Mouse (Mus musculus) heart, adult 2 months (tissue): ENCODE measurements around the gene Slfn8. TPM values are rescaled to one million over a fixed set of nuclear protein-coding genes. Genes with fewer than 3 reads are reported as not detected.

Experiments used
- DNase-seq, 2 experiments: peaks; one replicate each; pipeline ENCODE4 v3.0.0; 2021
- H3K27ac ChIP-seq: fragments of 200-600 bp; 2 replicates; pipeline ENCODE4 v1.8.1; 2022
- H3K27me3 ChIP-seq: fragments of 200-500 bp; 2 replicates; pipeline ENCODE4 v1.6.1; 2012; ENCODE audit warnings: mild to moderate bottlenecking, low read length, inconsistent platforms, mixed read lengths; ENCODE audit not compliant: control insufficient read depth, insufficient read depth
- H3K36me3 ChIP-seq: fragments of 200-500 bp; 2 replicates; pipeline ENCODE4 v1.6.1; 2012; ENCODE audit warnings: low read length, inconsistent platforms; ENCODE audit not compliant: control insufficient read depth, insufficient read depth
- H3K4me1 ChIP-seq: fragments of 200-500 bp; 2 replicates; pipeline ENCODE4 v1.6.1; 2011; ENCODE audit warnings: low read length; ENCODE audit not compliant: control insufficient read depth, insufficient read depth
- H3K4me3 ChIP-seq: fragments of 200-600 bp; 2 replicates; pipeline ENCODE4 v1.8.1; 2022
- H3K79me2 ChIP-seq: fragments of 200-500 bp; replicated peaks from 2 replicates; pipeline ENCODE4 v1.6.1; 2012; ENCODE audit warnings: mild to moderate bottlenecking, inconsistent platforms, low read length, moderate library complexity, mixed read lengths; ENCODE audit not compliant: control insufficient read depth, insufficient read depth
- H3K9ac ChIP-seq: fragments of 200-500 bp; 2 replicates; pipeline ENCODE4 v1.6.1; 2012; ENCODE audit warnings: low read depth, mild to moderate bottlenecking, control low read depth, inconsistent platforms, low read length, mixed read lengths
- CTCF ChIP-seq: fragments of 200-600 bp; IDR thresholded peaks from 2 replicates; pipeline ENCODE4 v1.8.1; 2022; ENCODE audit warnings: antibody characterized with exemption, mild to moderate bottlenecking, moderate library complexity
- EP300 ChIP-seq: fragments of 200-500 bp; IDR thresholded peaks from 2 replicates; pipeline ENCODE4 v1.6.1; 2011; ENCODE audit warnings: low read depth, low read length, control low read depth; ENCODE audit not compliant: insufficient read depth
- POLR2A ChIP-seq: fragments of 200-500 bp; IDR thresholded peaks from 2 replicates; pipeline ENCODE4 v1.6.1; 2011; ENCODE audit warnings: mild to moderate bottlenecking, low read depth, low read length, control low read depth; ENCODE audit not compliant: insufficient read depth
- WGBS: fragments of 180-500 bp; shearing (Covaris S2); methylation state at CpG from one replicate; pipeline ENCODE4 v1.1.7; 2018; 5-methylcytosine and 5-hydroxymethylcytosine counted together
- intact Hi-C: fragments of 180-260 bp; cut with DNase I; formaldehyde crosslinking; loops from one replicate; pipeline ENCODE4 v1.15.1; 2025
- long read RNA-seq: library from polyadenylated mRNA; stranded (forward); transcript quantifications from one replicate; pipeline ENCODE4 v2.0.0, GENCODE M21; 2021
- polyA plus RNA-seq: library from polyadenylated mRNA; depleted of rRNA; stranded (reverse); fragments of >200 nt; gene quantifications from 2 replicates; pipeline ENCODE4 v1.2.3, GENCODE M21; 2012; rRNA removed
- total RNA-seq, 2 experiments: library from RNA; stranded (reverse); gene quantifications; 2 replicates each; pipeline ENCODE4 v1.2.3; 2021

The Slfn8 gene
- total RNA-seq (under 1 TPM; 0.47 to 0.91 TPM), polyA plus RNA-seq (0.51 and 0.82 TPM in 2 replicates)
- long read RNA-seq = 0 reads

DNA sequence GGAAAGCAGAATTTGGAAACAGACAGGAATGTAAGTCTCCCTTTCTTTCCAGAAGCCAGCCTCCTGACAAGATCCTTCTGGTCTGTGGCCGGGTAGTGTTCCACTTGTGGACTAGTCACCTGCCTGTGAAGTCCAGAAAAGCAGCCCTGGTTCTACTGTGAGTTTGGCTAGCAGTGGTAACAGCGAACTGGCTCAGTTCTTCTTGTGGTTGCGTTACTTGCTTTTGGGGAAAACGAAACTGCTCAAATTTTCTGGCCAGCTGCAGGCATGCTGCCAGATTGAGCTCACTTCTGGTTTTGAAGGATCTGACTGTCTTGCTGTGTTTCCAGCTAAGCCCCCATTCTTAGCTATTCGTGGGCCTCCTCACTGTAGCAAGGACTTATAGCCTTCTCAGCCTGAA is at the start of gene Slfn8:
Gene Slfn8 (minus strand): TSS at position 190 of the 400 bp plus-strand sequence.
- peak; percentile 57 to 68 for DNase-seq
- TF ChIP-seq POLR2A (peak; percentile 46; the same call in 1 of the 2 replicates), CTCF (no peak), EP300 (no peak)
- intact Hi-C loops = loop anchor here (2.0 kb wide), 1 partner anchor 60 kb away; no protein-coding TSS in a partner anchor
- H3K4me1 ChIP-seq = no peaks in the 10 kb centered on the region
- peak within 1 kb of the TSS; percentile 43 for H3K27ac ChIP-seq
- H3K79me2 ChIP-seq = no peaks in the 10 kb centered on the region
- no peaks in the 10 kb centered on the region for H3K27me3 ChIP-seq
- H3K9ac ChIP-seq = peak within 1 kb of the TSS; percentile 46
- peak within 1 kb of the TSS; percentile 13; the same call in 1 of the 2 replicates for H3K4me3 ChIP-seq
- no peaks in the 10 kb centered on the region for H3K36me3 ChIP-seq
- 43% methylated on average over 5 of the region's 5 CpGs for WGBS

DNA sequence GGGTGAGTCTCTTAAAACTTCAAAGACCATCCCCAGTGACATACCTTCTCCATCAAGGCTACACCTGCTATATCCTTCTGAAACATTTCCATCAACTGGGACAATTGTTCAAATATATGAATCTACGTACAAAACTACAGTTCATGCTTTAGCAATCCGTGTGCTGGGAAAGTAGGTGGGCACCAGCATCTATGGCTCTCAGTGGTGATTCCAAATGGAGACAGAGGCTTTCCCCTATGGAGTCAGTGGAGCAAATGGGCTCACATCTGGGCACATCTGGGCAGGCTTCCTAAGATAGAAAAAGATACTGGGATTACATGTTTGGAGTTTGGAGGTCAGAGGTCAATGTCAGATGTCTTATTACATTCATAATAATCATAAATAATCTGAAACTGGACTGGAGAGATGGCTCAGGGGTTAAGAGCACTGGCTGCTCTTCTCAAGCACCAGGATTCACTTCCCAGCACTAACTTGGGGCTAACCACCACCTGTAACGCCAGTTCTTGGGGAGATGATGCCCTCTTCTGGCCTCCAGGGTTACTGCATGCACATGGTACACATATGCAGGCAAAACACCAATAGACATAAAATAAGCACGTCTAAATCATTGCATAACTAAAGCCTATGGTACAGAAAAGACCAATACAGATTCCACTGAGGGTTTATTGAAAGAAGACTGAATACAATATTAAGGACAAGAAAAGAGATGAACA is 47.5 kb upstream of the Slfn8 start:
- WGBS = 81% methylated on average over 4 of the region's 4 CpGs
- H3K27ac ChIP-seq = no peak overlapping the region
- TF ChIP-seq EP300 = no peak
- peak; percentile 44 for TF ChIP-seq CTCF
- H3K79me2 ChIP-seq = no peaks in the 10 kb centered on the region
- H3K4me3 ChIP-seq = no peak overlapping the region
- H3K36me3 ChIP-seq = peaks cover 4% of the 10 kb centered on the region
- no peaks in the 10 kb centered on the region for H3K27me3 ChIP-seq
- DNase-seq = no peak
- peaks cover 4% of the 10 kb centered on the region for H3K4me1 ChIP-seq
- intact Hi-C loops = no loop called here
- no peak overlapping the region for H3K9ac ChIP-seq

DNA sequence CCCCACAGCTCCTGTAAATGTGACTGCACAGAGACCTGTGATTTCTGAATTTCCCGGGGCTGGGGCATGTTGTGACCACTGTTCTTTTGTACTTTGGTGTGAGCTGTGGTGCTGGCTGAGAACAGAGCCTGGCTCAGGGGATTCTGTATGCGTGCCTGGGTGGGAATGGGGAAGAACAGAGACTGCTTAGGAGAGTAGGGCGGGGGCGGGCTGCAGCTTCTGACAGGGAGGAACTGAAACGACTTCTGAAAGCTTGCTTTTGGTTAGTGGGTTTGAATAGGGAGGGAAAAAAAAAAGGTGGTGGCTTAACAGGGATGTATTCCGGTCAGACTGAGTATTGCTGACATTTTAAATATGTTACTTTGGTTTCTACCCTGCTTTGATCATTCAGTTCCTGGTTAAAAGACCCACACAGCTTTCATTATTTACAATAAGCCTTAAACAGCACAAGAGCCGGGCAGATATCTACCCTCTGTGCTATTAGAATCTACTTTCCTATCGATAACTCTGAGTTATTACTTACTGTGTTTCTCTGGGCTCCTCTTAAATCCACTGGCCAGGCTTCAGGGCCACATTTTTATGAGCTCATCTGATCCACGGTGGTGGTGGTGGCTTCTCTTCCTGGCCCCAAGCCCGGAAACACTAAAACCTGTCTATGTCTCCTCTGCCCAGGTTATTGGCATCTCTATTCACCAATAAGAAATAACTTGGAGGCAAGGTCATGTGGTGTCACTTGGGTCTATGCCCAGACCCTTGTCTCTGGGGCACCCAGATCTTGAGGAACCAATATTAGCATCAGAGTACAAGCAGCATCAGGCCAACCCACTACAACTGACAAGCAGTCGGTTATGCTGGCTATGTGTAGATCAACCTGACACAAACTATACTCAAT is 46.3 kb upstream of the Slfn8 start:
- TF ChIP-seq POLR2A = peak; percentile 53
- no peak for TF ChIP-seq CTCF
- no peak for TF ChIP-seq EP300
- Histone ChIP-seq H3K27ac (peak overlapping the region; percentile 51), H3K4me1 (peaks cover 4% of the 10 kb centered on the region), H3K36me3 (peaks cover 4% of the 10 kb centered on the region), H3K9ac (peak overlapping the region; percentile 39), H3K27me3 (no peaks in the 10 kb centered on the region), H3K4me3 (peak overlapping the region; percentile 15), H3K79me2 (no peaks in the 10 kb centered on the region)
- 23% methylated on average over 11 of the region's 11 CpGs for WGBS
- intact Hi-C loops = no loop called here
- DNase-seq = peak; percentile 41 to 64

DNA sequence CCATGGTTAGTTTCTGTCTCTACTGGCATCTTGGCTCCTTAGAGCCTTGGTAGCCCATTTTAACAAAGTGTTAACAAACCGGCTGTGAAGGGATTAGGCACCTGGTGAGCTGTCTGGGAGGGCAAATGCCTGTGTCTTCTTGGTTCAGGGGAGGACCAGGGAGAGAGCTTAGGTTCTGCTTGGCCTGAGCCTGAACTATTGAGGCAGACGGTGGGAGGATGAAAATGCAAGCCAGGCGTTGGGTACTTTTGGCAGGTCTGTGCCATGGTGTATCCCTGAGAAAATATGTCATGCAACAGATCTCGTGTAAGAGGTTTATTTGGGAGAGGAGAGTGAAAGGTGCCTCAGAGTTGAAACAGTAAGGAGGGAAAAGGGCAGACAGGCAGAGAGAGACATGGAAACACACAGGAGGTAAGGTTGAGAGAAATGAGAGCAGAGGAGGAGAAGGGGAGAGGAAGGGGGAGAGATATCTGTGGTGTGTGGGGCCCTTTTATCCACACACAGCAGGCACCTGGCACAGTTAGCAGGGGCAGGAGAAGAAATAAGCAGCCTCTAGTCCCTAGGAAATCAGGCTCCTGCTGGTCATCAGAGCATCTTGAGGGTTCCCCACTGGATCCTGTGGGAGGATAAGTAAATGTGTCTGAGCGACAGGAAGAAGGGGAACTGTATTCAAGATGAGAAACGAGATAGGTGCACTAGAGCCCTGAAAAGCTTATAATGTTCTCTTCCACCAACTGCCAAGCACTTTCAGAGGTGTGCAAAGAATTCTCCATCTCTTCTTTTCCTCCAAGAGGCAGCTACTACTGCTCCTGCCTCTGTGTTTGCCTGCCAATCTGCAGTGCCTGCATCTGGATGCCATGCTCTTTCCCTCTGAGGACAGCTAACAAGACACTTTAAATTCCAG is 45.1 kb upstream of the Slfn8 start:
- TF ChIP-seq EP300 (no peak), POLR2A (no peak), CTCF (no peak)
- Histone ChIP-seq H3K27me3 (no peaks in the 10 kb centered on the region), H3K36me3 (peaks cover 4% of the 10 kb centered on the region), H3K79me2 (no peaks in the 10 kb centered on the region), H3K4me3 (peak overlapping the region; percentile 30; the same call in 1 of the 2 replicates), H3K4me1 (peaks cover 4% of the 10 kb centered on the region), H3K9ac (peak overlapping the region; percentile 66), H3K27ac (peak overlapping the region; percentile 45)
- 32% methylated on average over 6 of the region's 6 CpGs for WGBS
- DNase-seq = no peak
- intact Hi-C loops = no loop called here

DNA sequence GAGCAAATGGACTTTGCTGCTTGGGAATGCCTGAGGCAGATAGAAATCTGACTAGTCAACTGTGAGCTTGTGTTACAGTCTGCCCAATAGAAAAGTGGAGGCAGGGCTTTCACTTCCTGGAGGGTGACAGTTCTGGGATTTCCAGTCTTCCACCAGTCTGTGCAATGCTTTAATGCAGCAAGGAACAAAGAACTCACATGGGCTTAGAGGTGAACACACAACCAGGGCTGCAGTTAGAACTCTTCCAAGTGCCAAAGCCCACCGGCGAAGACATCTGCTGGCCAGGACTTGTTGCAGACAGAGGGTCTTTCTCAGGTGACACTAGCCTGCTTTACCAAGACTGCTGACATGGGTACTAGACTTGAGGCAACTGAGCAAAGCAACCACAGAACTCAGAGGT is 44.3 kb upstream of the Slfn8 start, which contains the start of gene Slfn2:
Gene Slfn2 (plus strand): TSS at position 167 of the 400 bp plus-strand sequence.
- Histone ChIP-seq H3K4me3 (peak within 1 kb of the TSS; percentile 30; the same call in 1 of the 2 replicates), H3K36me3 (peaks cover 4% of the 10 kb centered on the region), H3K79me2 (no peaks in the 10 kb centered on the region), H3K9ac (peak within 1 kb of the TSS; percentile 66), H3K27ac (peak within 1 kb of the TSS; percentile 45), H3K4me1 (peaks cover 4% of the 10 kb centered on the region), H3K27me3 (no peaks in the 10 kb centered on the region)
- WGBS = 76% methylated on average over 2 of the region's 2 CpGs
- DNase-seq = peak; percentile 35 to 53
- TF ChIP-seq POLR2A = peak; percentile 83
- TF ChIP-seq CTCF = no peak
- intact Hi-C loops = loop anchor here (5.0 kb wide), 1 partner anchor 47 kb away; no protein-coding TSS in a partner anchor
